Mouse (Mus musculus): ENCODE results near the gene Nhlh2. TPM values are rescaled to one million over a fixed set of nuclear protein-coding genes. Genes with fewer than 3 reads are reported as not detected.

Nhlh2 gene
- polyA plus RNA-seq, 1 experiment from 2014 or later, result 19.2 TPM

DNA sequence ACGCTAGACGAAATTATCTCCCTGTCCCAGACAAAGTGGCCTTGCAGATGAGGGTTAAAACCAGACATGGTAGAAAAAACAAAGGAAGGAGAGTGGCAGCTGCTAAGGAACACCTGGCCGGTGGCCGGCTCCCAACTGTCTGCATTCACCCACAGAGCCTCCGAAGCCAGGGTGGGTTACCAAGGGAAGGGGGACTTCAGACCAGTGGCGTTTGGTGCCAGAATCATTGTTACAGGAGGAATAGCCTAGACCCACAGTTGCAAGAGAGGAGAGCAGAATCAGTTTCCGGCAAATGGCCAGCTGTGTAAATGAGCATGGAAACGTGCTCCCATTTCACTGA, 52.8 kb downstream of the Nhlh2 start:
- no peaks in the 10 kb centered on the region for H3K27me3 ChIP-seq (replicated peaks)
- 30% methylated on average over 8 of the region's 8 CpGs for WGBS
- no peaks in the 10 kb centered on the region for H3K36me3 ChIP-seq
- H3K27ac ChIP-seq (replicated peaks), result no peak overlapping the region
- H3K4me1 ChIP-seq, result peaks cover 4% of the 10 kb centered on the region; the same call in 1 of the 2 replicates
- no peak overlapping the region for H3K9ac ChIP-seq (replicated peaks)
- no peak for ATAC-seq (ENCODE audit: low FRiP score)
- H3K4me3 ChIP-seq (replicated peaks), result no peak overlapping the region
- H3K9me3 ChIP-seq (replicated peaks), result no peaks in the 10 kb centered on the region
- H3K4me2 ChIP-seq, result no peak overlapping the region

DNA sequence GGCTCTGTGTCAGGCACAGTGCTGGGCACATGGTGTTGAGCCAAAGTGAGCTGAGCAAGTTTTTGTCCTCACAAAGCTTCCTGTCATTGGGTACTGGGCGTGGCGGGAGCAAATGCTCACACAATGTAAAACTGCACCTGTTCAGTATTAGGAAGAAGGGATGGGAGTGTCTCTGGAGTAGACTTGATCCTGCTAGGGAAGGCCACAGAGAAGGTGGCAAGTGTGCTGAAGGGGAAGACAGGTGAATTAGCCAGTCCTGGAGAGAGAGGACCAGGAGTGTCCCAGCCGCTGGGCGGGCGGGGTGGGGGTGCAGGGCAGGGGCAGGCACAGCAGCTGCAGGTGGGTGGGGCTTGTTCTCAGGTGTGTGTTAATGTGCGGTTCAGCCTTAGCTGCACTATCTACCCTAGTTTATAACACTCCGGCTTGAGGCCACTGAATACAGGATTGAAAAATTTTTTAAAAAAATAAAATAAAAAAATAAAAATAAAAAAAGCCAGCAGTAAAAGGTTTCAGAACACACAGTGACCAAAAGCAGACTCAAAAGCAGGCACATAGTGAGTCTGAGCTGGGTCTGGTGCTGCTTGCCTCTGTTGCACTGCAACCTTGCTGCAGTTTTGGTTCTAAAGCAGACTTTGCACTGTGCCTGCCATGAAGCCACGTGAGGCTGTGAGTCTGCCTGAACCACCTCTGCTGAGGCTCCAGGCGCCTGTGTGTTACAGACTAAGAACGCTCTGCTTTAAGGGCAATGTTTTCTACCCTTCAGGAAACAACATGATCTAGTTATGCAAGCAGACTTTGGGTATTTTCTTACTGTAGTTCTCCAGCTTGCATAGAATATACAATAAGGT, 53.6 kb downstream of the Nhlh2 start:
- Histone ChIP-seq H3K36me3 (no peaks in the 10 kb centered on the region), H3K27me3 (replicated peaks) (no peaks in the 10 kb centered on the region), H3K27ac (replicated peaks) (no peak overlapping the region), H3K4me2 (no peak overlapping the region), H3K4me1 (peaks cover 4% of the 10 kb centered on the region; the same call in 1 of the 2 replicates), H3K9me3 (replicated peaks) (no peaks in the 10 kb centered on the region), H3K9ac (replicated peaks) (no peak overlapping the region), H3K4me3 (replicated peaks) (no peak overlapping the region)
- ATAC-seq (ENCODE audit: low FRiP score), result peak; percentile 35; the same call in 1 of the 2 replicates
- 79% methylated on average over 10 of the region's 10 CpGs for WGBS

- H3K4me1 ChIP-seq, result peaks cover 4% of the 10 kb centered on the region; the same call in 1 of the 2 replicates
- no peak overlapping the region for H3K4me2 ChIP-seq
- ATAC-seq (ENCODE audit: low FRiP score), result no peak
- 82% methylated on average over 6 of the region's 6 CpGs for WGBS
- H3K36me3 ChIP-seq, result no peaks in the 10 kb centered on the region
- H3K27me3 ChIP-seq (replicated peaks), result no peaks in the 10 kb centered on the region
- H3K9me3 ChIP-seq (replicated peaks), result no peaks in the 10 kb centered on the region
- no peak overlapping the region for H3K27ac ChIP-seq (replicated peaks)
- no peak overlapping the region for H3K9ac ChIP-seq (replicated peaks)
- no peak overlapping the region for H3K4me3 ChIP-seq (replicated peaks)
These were observed 54.7 kb downstream of the Nhlh2 start for GRCm38 (mm10) chr3:102064566-102064965.

Other genes starting within 250 kb of the Nhlh2 start
- 0.09 and 0.88 TPM in 2 replicates for gene Mab21l3, start 161.1 kb upstream of the Nhlh2 start, polyA plus RNA-seq (2015; fragmentation: Nextera tagmentation; extraction: Ambion mirVana)
- 5.1 and 5.6 TPM in 2 replicates for gene Slc22a15, start 85.6 kb upstream of the Nhlh2 start, polyA plus RNA-seq (2015; fragmentation: Nextera tagmentation; extraction: Ambion mirVana)
- 4.0 and 6.2 TPM in 2 replicates for gene Casq2, start 76.3 kb downstream of the Nhlh2 start, polyA plus RNA-seq (2015; fragmentation: Nextera tagmentation; extraction: Ambion mirVana)
- 9.0 and 11.8 TPM in 2 replicates for gene Vangl1, start 194.6 kb downstream of the Nhlh2 start, polyA plus RNA-seq (2015; fragmentation: Nextera tagmentation; extraction: Ambion mirVana)